Mouse (Mus musculus) limb, embryonic 15.5 days (tissue): ENCODE measurements around the gene Rad51b. TPM values are rescaled to one million over a fixed set of nuclear protein-coding genes. Genes with fewer than 3 reads are reported as not detected.

Source experiments
- ATAC-seq: fragments of 200-750 bp; cut with Nextera tagmentation; 2 replicates; pipeline ENCODE4 v1.8.0; 2017; ENCODE audit warnings: low read depth, moderate TSS enrichment; ENCODE audit not compliant: insufficient number of reproducible peaks, low FRiP score, low TSS enrichment
- H3K27ac ChIP-seq: fragments of 300-500 bp; sonication (generic); 2 replicates; pipeline ENCODE4 v1.5.1; 2015; ENCODE audit warnings: moderate library complexity, mild to moderate bottlenecking, inconsistent platforms
- H3K27me3 ChIP-seq: fragments of 300-500 bp; sonication (generic); 2 replicates; pipeline ENCODE4 v1.6.1; 2015; ENCODE audit warnings: inconsistent platforms
- H3K36me3 ChIP-seq: fragments of 300-500 bp; sonication (generic); 2 replicates; pipeline ENCODE4 v1.6.1; 2015; ENCODE audit warnings: inconsistent platforms
- H3K4me1 ChIP-seq: fragments of 300-500 bp; sonication (generic); 2 replicates; pipeline ENCODE4 v1.6.1; 2015; ENCODE audit warnings: inconsistent platforms
- H3K4me2 ChIP-seq: fragments of 300-500 bp; sonication (generic); 2 replicates; pipeline ENCODE4 v1.6.1; 2015; ENCODE audit warnings: mild to moderate bottlenecking, inconsistent platforms
- H3K4me3 ChIP-seq: fragments of 300-500 bp; sonication (generic); 2 replicates; pipeline ENCODE4 v1.5.1; 2015; ENCODE audit warnings: mild to moderate bottlenecking, inconsistent platforms
- H3K9ac ChIP-seq: fragments of 300-500 bp; sonication (generic); 2 replicates; pipeline ENCODE4 v1.6.1; 2015; ENCODE audit warnings: inconsistent platforms
- H3K9me3 ChIP-seq: fragments of 300-500 bp; sonication (generic); 2 replicates; pipeline ENCODE4 v1.6.1; 2016; ENCODE audit warnings: inconsistent platforms
- WGBS: fragments of 180-500 bp; shearing (Covaris S2); methylation state at CpG from one replicate; pipeline ENCODE4 v1.1.7; 2015; 5-methylcytosine and 5-hydroxymethylcytosine counted together
- polyA plus RNA-seq: library from polyadenylated mRNA; unstranded; fragments of >200 nt; fragmentation: Nextera tagmentation; extraction: Ambion mirVana; gene quantifications from 2 replicates; pipeline ENCODE4 v1.2.1, GENCODE M21; 2015

Gene Rad51b
- polyA plus RNA-seq, 1 experiment from 2014 or later, result 5.2 TPM

GRCm38 (mm10) chr12:79383583-79383982, 86.5 kb downstream of the Rad51b start:
- whole genome bisulfite sequencing, result 46% methylated on average over 3 of the region's 3 CpGs

GRCm38 (mm10) chr12:79384787-79385186, 87.7 kb downstream of the Rad51b start:
- Histone ChIP-seq H3K4me1 (peaks cover 30% of the 10 kb centered on the region), H3K27me3 (no peaks in the 10 kb centered on the region), H3K27ac (peak overlapping the region; percentile 67), H3K9me3 (no peaks in the 10 kb centered on the region), H3K4me2 (no peak overlapping the region), H3K4me3 (no peak overlapping the region), H3K36me3 (no peaks in the 10 kb centered on the region), H3K9ac (no peak overlapping the region)
- ATAC-seq, result no peak
- 26% methylated on average over 9 of the region's 9 CpGs for WGBS

More at GRCm38 (mm10) chr12:79383583-79383982, 86.5 kb downstream of the Rad51b start:
- Histone ChIP-seq H3K4me3 (no peak overlapping the region), H3K9ac (no peak overlapping the region), H3K36me3 (no peaks in the 10 kb centered on the region), H3K4me1 (peaks cover 24% of the 10 kb centered on the region), H3K4me2 (no peak overlapping the region), H3K27me3 (no peaks in the 10 kb centered on the region), H3K27ac (no peak overlapping the region; the same call in 1 of the 2 replicates), H3K9me3 (no peaks in the 10 kb centered on the region)
- ATAC-seq, result no peak

- no peak for ATAC-seq
- H3K4me2 ChIP-seq, result no peak overlapping the region
Measured at GRCm38 (mm10) chr12:79385199-79385598, 88.1 kb downstream of the Rad51b start.

GRCm38 (mm10) chr12:79387886-79388285, 90.8 kb downstream of the Rad51b start:
- Histone ChIP-seq H3K4me1 (peaks cover 27% of the 10 kb centered on the region), H3K9ac (no peak overlapping the region), H3K4me3 (no peak overlapping the region), H3K4me2 (no peak overlapping the region), H3K27ac (0 out of 2 replicates have a peak overlapping the region, but pooled peaks have one; percentile 13), H3K27me3 (no peaks in the 10 kb centered on the region), H3K9me3 (no peaks in the 10 kb centered on the region), H3K36me3 (no peaks in the 10 kb centered on the region)
- ATAC-seq, result no peak
- 58% methylated on average over 6 of the region's 6 CpGs for WGBS

More at GRCm38 (mm10) chr12:79385199-79385598, 88.1 kb downstream of the Rad51b start:
- Histone ChIP-seq H3K27me3 (no peaks in the 10 kb centered on the region), H3K4me1 (peaks cover 30% of the 10 kb centered on the region), H3K27ac (no peak overlapping the region; the same call in 1 of the 2 replicates), H3K36me3 (no peaks in the 10 kb centered on the region), H3K9ac (no peak overlapping the region), H3K9me3 (no peaks in the 10 kb centered on the region), H3K4me3 (no peak overlapping the region)
- 59% methylated on average over 5 of the region's 5 CpGs for WGBS

GRCm38 (mm10) chr12:79389251-79389650, 92.2 kb downstream of the Rad51b start:
- H3K4me1 ChIP-seq, result peaks cover 20% of the 10 kb centered on the region
- H3K27ac ChIP-seq, result peak overlapping the region; percentile 59; the same call in 1 of the 2 replicates
- no peaks in the 10 kb centered on the region for H3K9me3 ChIP-seq
- no peak overlapping the region for H3K9ac ChIP-seq
- H3K27me3 ChIP-seq, result no peaks in the 10 kb centered on the region
- ATAC-seq, result no peak
- H3K36me3 ChIP-seq, result no peaks in the 10 kb centered on the region
- no peak overlapping the region for H3K4me2 ChIP-seq
- no peak overlapping the region for H3K4me3 ChIP-seq
- 64% methylated on average over 3 of the region's 3 CpGs for WGBS

GRCm38 (mm10) chr12:79389971-79390370, 92.9 kb downstream of the Rad51b start:
- no peak overlapping the region for H3K9ac ChIP-seq
- H3K27ac ChIP-seq, result 0 out of 2 replicates have a peak overlapping the region, but pooled peaks have one; percentile 0
- peaks cover 14% of the 10 kb centered on the region; the same call in 1 of the 2 replicates for H3K4me1 ChIP-seq
- H3K27me3 ChIP-seq, result no peaks in the 10 kb centered on the region
- no peak overlapping the region for H3K4me3 ChIP-seq
- no peak overlapping the region for H3K4me2 ChIP-seq
- no peaks in the 10 kb centered on the region for H3K9me3 ChIP-seq
- ATAC-seq, result no peak
- H3K36me3 ChIP-seq, result no peaks in the 10 kb centered on the region

- H3K27ac ChIP-seq, result no peak overlapping the region
- H3K4me1 ChIP-seq, result 0 out of 2 replicates have a peak, but pooled peaks cover 6% of the 10 kb centered on the region
- H3K27me3 ChIP-seq, result no peaks in the 10 kb centered on the region
- H3K9me3 ChIP-seq, result no peaks in the 10 kb centered on the region
- H3K9ac ChIP-seq, result no peak overlapping the region
- no peaks in the 10 kb centered on the region for H3K36me3 ChIP-seq
- H3K4me2 ChIP-seq, result no peak overlapping the region
- H3K4me3 ChIP-seq, result no peak overlapping the region
- ATAC-seq, result no peak
- WGBS, result 56% methylated on average over 2 of the region's 2 CpGs
Measured at GRCm38 (mm10) chr12:79393636-79394035, 96.6 kb downstream of the Rad51b start.

GRCm38 (mm10) chr12:79403992-79404391, 106.9 kb downstream of the Rad51b start:
- 68% methylated on average over 3 of the region's 3 CpGs for WGBS

GRCm38 (mm10) chr12:79404494-79404893, 107.4 kb downstream of the Rad51b start:
- H3K9me3 ChIP-seq, result no peaks in the 10 kb centered on the region
- H3K27me3 ChIP-seq, result no peaks in the 10 kb centered on the region
- ATAC-seq, result no peak
- no peak overlapping the region for H3K4me2 ChIP-seq
- no peak overlapping the region for H3K4me3 ChIP-seq
- 69% methylated on average over 1 of the region's 1 CpGs for WGBS
- no peak overlapping the region for H3K27ac ChIP-seq
- no peaks in the 10 kb centered on the region for H3K36me3 ChIP-seq
- peaks cover 4% of the 10 kb centered on the region for H3K4me1 ChIP-seq
- H3K9ac ChIP-seq, result no peak overlapping the region

More at GRCm38 (mm10) chr12:79403992-79404391, 106.9 kb downstream of the Rad51b start:
- no peaks in the 10 kb centered on the region; the same call in 1 of the 2 replicates for H3K4me1 ChIP-seq
- ATAC-seq, result no peak
- no peaks in the 10 kb centered on the region for H3K27me3 ChIP-seq
- H3K4me3 ChIP-seq, result no peak overlapping the region
- H3K9me3 ChIP-seq, result no peaks in the 10 kb centered on the region
- H3K9ac ChIP-seq, result no peak overlapping the region
- H3K27ac ChIP-seq, result no peak overlapping the region
- H3K36me3 ChIP-seq, result no peaks in the 10 kb centered on the region
- no peak overlapping the region for H3K4me2 ChIP-seq

- WGBS, result 65% methylated on average over 2 of the region's 2 CpGs
- no peaks in the 10 kb centered on the region for H3K36me3 ChIP-seq
- no peaks in the 10 kb centered on the region for H3K27me3 ChIP-seq
- peaks cover 11% of the 10 kb centered on the region for H3K4me1 ChIP-seq
- no peaks in the 10 kb centered on the region for H3K9me3 ChIP-seq
- H3K4me3 ChIP-seq, result no peak overlapping the region
- no peak overlapping the region for H3K4me2 ChIP-seq
- no peak overlapping the region for H3K9ac ChIP-seq
- no peak overlapping the region for H3K27ac ChIP-seq
- no peak for ATAC-seq
Measured at GRCm38 (mm10) chr12:79408677-79409076, 111.6 kb downstream of the Rad51b start.

- Histone ChIP-seq H3K27ac (no peak overlapping the region), H3K9ac (no peak overlapping the region), H3K4me2 (no peak overlapping the region), H3K36me3 (no peaks in the 10 kb centered on the region), H3K9me3 (no peaks in the 10 kb centered on the region), H3K4me3 (no peak overlapping the region), H3K4me1 (peaks cover 11% of the 10 kb centered on the region), H3K27me3 (no peaks in the 10 kb centered on the region)
- WGBS, result 41% methylated on average over 4 of the region's 4 CpGs
- ATAC-seq, result no peak
Measured at GRCm38 (mm10) chr12:79409126-79409860, 112.2 kb downstream of the Rad51b start.

GRCm38 (mm10) chr12:79412894-79413507, 115.9 kb downstream of the Rad51b start:
- Histone ChIP-seq H3K36me3 (no peaks in the 10 kb centered on the region), H3K27me3 (no peaks in the 10 kb centered on the region), H3K9ac (no peak overlapping the region), H3K27ac (peak overlapping the region; percentile 81), H3K4me2 (no peak overlapping the region), H3K4me3 (no peak overlapping the region), H3K9me3 (no peaks in the 10 kb centered on the region), H3K4me1 (peaks cover 11% of the 10 kb centered on the region)
- 58% methylated on average over 8 of the region's 8 CpGs for WGBS
- peak; percentile 35; the same call in 1 of the 2 replicates for ATAC-seq
